Mouse (Mus musculus): ENCODE measurements around the gene Klk1b4. TPM values are rescaled to one million over a fixed set of nuclear protein-coding genes. Genes with fewer than 3 reads are reported as not detected.
"Not testable (repeated sequence)": the region's sequence is repeated elsewhere in the genome, so short reads cannot be mapped to it uniquely, and the experiment has no call there.

Gene Klk1b4
- total and polyA plus RNA-seq, 2 experiments = 2.0 to 7.4 TPM

DNA sequence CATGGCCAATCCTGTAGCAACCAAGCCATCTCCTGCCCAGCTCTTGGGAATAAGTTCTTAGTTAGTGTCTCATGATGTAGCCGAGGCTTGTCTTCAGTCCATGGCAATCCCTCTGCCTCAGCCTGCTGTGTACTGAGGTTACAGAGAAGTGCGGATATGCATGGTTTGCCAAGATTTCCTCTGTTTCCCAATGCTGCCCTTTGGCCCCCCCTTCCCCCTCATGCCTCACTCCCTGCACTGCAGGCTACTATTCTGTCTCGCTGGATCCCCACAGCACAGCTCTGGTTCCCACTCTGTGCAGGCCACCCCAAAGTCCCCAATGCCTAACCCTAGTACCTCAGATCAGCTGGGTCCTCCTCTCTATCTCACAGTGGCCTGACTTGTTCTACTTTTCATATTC, 1.1 kb downstream of the Klk1b4 start:
- Histone ChIP-seq H3K79me2 (ENCODE audit: control insufficient read depth, insufficient read depth, low read length) (no peaks in the 10 kb centered on the region), H3K9ac (ENCODE audit: low read depth, low read length) (no peak overlapping the region), H3K4me1 (ENCODE audit: control insufficient read depth, insufficient read depth, low read length) (peaks cover 15% of the 10 kb centered on the region), H3K36me3 (ENCODE audit: control insufficient read depth, insufficient read depth, low read length) (no peaks in the 10 kb centered on the region), H3K4me3 (ENCODE audit: insufficient read depth, low read depth, low read length) (no peak overlapping the region), H3K27ac (replicated peaks; ENCODE audit: insufficient read depth, low read depth, low read length) (peak overlapping the region; percentile 55), H3K27me3 (ENCODE audit: control insufficient read depth, insufficient read depth, low read length) (no peaks in the 10 kb centered on the region)
- WGBS = 18% methylated on average over 3 of the region's 3 CpGs
- DNase-seq (ENCODE audit: extremely low read depth, low read depth, low spot score) = peak; percentile 73
- no peak for TF ChIP-seq CTCF (IDR thresholded peaks at IDR 0.05; ENCODE audit: low read depth, low read length)
- TF ChIP-seq POLR2A (IDR thresholded peaks at IDR 0.05; ENCODE audit: extremely low read depth, insufficient read depth, low read length) = no peak

DNA sequence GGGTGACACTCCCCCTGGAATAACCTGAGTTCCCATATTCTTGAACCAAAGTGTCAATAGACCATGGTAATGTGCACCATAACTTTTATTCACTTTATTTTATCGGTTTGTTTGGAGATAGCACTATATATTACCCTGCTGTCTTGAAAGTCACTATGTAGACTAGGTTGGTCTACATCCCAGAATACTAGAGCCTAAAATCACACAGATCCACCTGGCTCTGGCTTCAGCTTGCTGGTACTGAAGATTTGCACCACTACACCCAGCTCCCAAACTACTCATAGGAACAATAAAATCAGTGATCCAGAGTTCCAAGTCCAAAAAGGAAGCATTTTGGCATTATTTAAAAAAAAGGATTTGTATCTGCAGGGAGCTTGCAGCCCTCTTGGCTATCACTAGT, 8.4 kb downstream of the Klk1b4 start, which contains the start of gene Klk1b5:
Gene Klk1b5 (plus strand): TSS at position 301 of the 400 bp plus-strand sequence.
- no peak for DNase-seq (ENCODE audit: extremely low read depth, low read depth, low spot score)
- 88% methylated on average over 1 of the region's 1 CpGs for WGBS
- TF ChIP-seq POLR2A (IDR thresholded peaks at IDR 0.05; ENCODE audit: extremely low read depth, insufficient read depth, low read length) = no peak

DNA sequence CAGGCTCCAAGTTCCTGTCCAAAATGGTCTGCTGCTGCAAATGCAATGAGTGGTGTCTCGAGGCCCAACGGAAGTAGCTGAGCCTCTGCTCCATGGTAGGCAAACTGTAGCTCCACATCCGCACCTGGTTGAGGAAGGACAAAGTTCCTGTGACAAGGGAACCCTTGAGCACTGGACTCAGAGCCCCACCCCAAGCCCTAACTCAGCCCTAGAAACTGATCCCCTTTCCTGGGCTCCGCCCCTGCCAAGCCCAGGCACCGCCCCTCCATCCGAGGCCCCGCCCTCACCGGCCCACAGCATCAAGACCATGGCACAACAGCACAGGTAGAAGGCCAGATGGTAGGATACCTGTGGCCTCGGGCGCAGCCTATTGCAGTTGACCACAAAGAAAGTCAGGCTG, 14.4 kb downstream of the Klk1b4 start:
- not testable (repeated sequence) for H3K4me3 ChIP-seq (ENCODE audit: insufficient read depth, low read depth, low read length); H3K4me1 ChIP-seq (ENCODE audit: control insufficient read depth, insufficient read depth, low read length); H3K27me3 ChIP-seq (ENCODE audit: control insufficient read depth, insufficient read depth, low read length); H3K36me3 ChIP-seq (ENCODE audit: control insufficient read depth, insufficient read depth, low read length); H3K27ac ChIP-seq (replicated peaks; ENCODE audit: insufficient read depth, low read depth, low read length); H3K79me2 ChIP-seq (ENCODE audit: control insufficient read depth, insufficient read depth, low read length); DNase-seq (ENCODE audit: extremely low read depth, low read depth, low spot score); H3K9ac ChIP-seq (ENCODE audit: low read depth, low read length)
- 84% methylated on average over 9 of the region's 10 CpGs for WGBS

More for the DNA sequence above, 8.4 kb downstream of the Klk1b4 start, which contains the start of gene Klk1b5:
- H3K36me3 ChIP-seq (ENCODE audit: control insufficient read depth, insufficient read depth, low read length) = no peaks in the 10 kb centered on the region
- H3K79me2 ChIP-seq (ENCODE audit: control insufficient read depth, insufficient read depth, low read length) = no peaks in the 10 kb centered on the region
- H3K27ac ChIP-seq (replicated peaks; ENCODE audit: insufficient read depth, low read depth, low read length) = no peak within 1 kb of the TSS
- no peak within 1 kb of the TSS for H3K9ac ChIP-seq (ENCODE audit: low read depth, low read length)
- H3K27me3 ChIP-seq (ENCODE audit: control insufficient read depth, insufficient read depth, low read length) = no peaks in the 10 kb centered on the region
- H3K4me3 ChIP-seq (ENCODE audit: insufficient read depth, low read depth, low read length) = no peak within 1 kb of the TSS
- no peaks in the 10 kb centered on the region for H3K4me1 ChIP-seq (ENCODE audit: control insufficient read depth, insufficient read depth, low read length)

DNA sequence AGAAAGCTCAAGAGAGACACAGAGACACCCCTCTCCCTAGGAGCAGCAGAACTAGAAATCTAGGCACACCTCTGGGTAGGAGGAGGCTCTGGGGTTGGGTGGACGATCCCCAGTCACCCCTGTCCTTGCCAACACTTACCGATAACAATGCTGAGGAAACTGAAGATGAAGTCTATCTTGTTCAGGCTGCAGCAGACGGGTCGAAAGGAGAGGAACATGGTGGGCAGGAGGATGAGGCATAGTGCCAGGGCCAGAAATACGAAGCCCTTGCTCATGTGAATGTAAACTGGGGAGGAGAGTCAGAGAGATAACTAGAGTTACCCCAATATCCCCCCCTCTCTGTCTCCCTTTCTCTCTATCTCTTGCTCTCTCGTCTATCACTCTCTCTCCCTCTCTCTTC, 15.1 kb downstream of the Klk1b4 start:
- H3K79me2 ChIP-seq (ENCODE audit: control insufficient read depth, insufficient read depth, low read length); H3K27me3 ChIP-seq (ENCODE audit: control insufficient read depth, insufficient read depth, low read length); DNase-seq (ENCODE audit: extremely low read depth, low read depth, low spot score); H3K27ac ChIP-seq (replicated peaks; ENCODE audit: insufficient read depth, low read depth, low read length); H3K9ac ChIP-seq (ENCODE audit: low read depth, low read length); H3K4me3 ChIP-seq (ENCODE audit: insufficient read depth, low read depth, low read length); H3K36me3 ChIP-seq (ENCODE audit: control insufficient read depth, insufficient read depth, low read length); H3K4me1 ChIP-seq (ENCODE audit: control insufficient read depth, insufficient read depth, low read length): not testable (repeated sequence)
- WGBS = 75% methylated on average over 6 of the region's 6 CpGs

DNA sequence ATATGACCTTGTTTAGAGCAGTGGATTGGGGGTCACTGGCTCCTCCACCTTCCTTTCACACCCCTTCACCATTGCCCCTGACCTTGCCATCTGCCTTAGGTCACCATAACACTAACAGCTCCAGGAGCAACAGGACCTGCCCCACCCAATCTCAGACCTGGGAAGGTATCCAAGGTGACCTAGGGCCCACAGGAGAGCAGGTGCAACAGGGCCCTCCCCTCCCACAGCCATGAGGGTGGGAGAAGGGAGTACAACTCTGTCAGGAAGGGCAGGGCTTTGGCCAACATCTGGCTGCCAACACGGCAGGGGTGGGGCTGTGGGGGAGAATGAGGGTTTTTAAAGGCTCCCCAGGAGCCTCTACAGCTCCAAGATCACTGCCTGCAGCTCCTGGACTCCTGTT, 17.8 kb downstream of the Klk1b4 start, which contains the start of gene Klk1:
Gene Klk1 (plus strand): TSS at position 285 of the 400 bp plus-strand sequence.
- TF ChIP-seq POLR2A (IDR thresholded peaks at IDR 0.05; ENCODE audit: extremely low read depth, insufficient read depth, low read length) = no peak
- no peak for TF ChIP-seq CTCF (IDR thresholded peaks at IDR 0.05; ENCODE audit: low read depth, low read length)
- WGBS = 50% methylated on average over 1 of the region's 1 CpGs
- DNase-seq (ENCODE audit: extremely low read depth, low read depth, low spot score) = no peak

DNA sequence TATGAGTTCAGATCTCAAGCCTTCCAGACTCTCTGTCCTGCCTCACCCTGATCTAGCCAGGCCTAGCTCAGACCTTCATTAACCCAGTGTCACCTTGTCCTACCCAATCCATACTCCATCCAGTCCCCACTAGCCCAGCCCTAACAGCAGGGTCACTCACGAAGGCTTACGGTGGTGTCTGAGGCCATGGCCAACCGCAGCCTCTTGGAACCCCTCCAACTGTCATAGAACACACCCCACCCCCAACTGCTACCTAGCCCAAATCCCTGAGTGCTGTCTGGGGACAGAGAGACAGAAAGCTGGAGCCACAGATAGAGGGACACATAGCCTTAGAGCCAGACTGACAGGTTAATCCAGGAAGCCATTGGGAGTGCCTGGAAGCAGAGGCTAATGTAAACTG, 28.7 kb downstream of the Klk1b4 start, which contains the start of gene Gm36864:
Gene Gm36864 (plus strand): TSS at position 269 of the 400 bp plus-strand sequence.
- Histone ChIP-seq H3K4me3 (ENCODE audit: insufficient read depth, low read depth, low read length) (no peak within 1 kb of the TSS), H3K27ac (replicated peaks; ENCODE audit: insufficient read depth, low read depth, low read length) (no peak within 1 kb of the TSS), H3K27me3 (ENCODE audit: control insufficient read depth, insufficient read depth, low read length) (no peaks in the 10 kb centered on the region), H3K79me2 (ENCODE audit: control insufficient read depth, insufficient read depth, low read length) (no peaks in the 10 kb centered on the region), H3K9ac (ENCODE audit: low read depth, low read length) (no peak within 1 kb of the TSS), H3K36me3 (ENCODE audit: control insufficient read depth, insufficient read depth, low read length) (no peaks in the 10 kb centered on the region), H3K4me1 (ENCODE audit: control insufficient read depth, insufficient read depth, low read length) (peaks cover 1% of the 10 kb centered on the region; the same call in 1 of the 2 replicates)
- 58% methylated on average over 3 of the region's 3 CpGs for WGBS
- DNase-seq (ENCODE audit: extremely low read depth, low read depth, low spot score) = no peak
- TF ChIP-seq POLR2A (IDR thresholded peaks at IDR 0.05; ENCODE audit: extremely low read depth, insufficient read depth, low read length) (no peak), CTCF (IDR thresholded peaks at IDR 0.05; ENCODE audit: low read depth, low read length) (no peak)

More for the DNA sequence above, 17.8 kb downstream of the Klk1b4 start, which contains the start of gene Klk1:
- no peak within 1 kb of the TSS for H3K27ac ChIP-seq (replicated peaks; ENCODE audit: insufficient read depth, low read depth, low read length)
- no peaks in the 10 kb centered on the region for H3K36me3 ChIP-seq (ENCODE audit: control insufficient read depth, insufficient read depth, low read length)
- no peaks in the 10 kb centered on the region for H3K79me2 ChIP-seq (ENCODE audit: control insufficient read depth, insufficient read depth, low read length)
- H3K4me3 ChIP-seq (ENCODE audit: insufficient read depth, low read depth, low read length) = no peak within 1 kb of the TSS
- H3K4me1 ChIP-seq (ENCODE audit: control insufficient read depth, insufficient read depth, low read length) = no peaks in the 10 kb centered on the region
- no peak within 1 kb of the TSS for H3K9ac ChIP-seq (ENCODE audit: low read depth, low read length)
- H3K27me3 ChIP-seq (ENCODE audit: control insufficient read depth, insufficient read depth, low read length) = no peaks in the 10 kb centered on the region

Measured in liver, adult 2 months (tissue).